8 mouse cellular contexts compared by ENCODE assay signal in the genomic region with DNA sequence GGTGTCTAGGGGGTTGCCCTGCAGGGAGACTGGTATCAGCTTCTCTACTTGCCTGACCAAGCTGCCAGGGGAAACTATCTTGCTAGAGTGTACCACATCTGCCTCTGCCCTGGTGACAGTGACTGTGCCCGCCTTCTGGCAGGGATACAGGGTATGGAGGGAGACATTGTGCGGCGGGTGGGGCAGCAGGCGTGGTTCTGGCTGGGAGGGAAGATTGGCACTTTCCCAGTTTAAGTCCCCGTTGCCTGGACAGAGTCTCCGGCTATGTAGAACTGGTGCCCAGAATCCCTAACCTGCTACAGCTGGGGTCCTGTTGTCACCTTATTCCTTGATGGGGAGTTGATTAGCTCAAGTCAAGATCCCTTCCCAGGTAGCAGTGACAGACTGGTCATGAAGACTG. TPM values are rescaled to one million over a fixed set of nuclear protein-coding genes. Genes with fewer than 3 reads are reported as not detected.
DNase-seq lines count a peak whose midpoint lies in the region; ATAC-seq lines count a peak whose summit lies in the region.

No protein-coding gene starts in this region.

- H3K9me3 ChIP-seq in embryonic facial prominence, embryonic 13.5 days: no peaks in the 10 kb centered on the region
- no peaks in the 10 kb centered on the region for H3K9me3 ChIP-seq in hindbrain, embryonic 10.5 days
- H3K9me3 ChIP-seq in liver, embryonic 12.5 days (replicated peaks): no peaks in the 10 kb centered on the region

- ATAC-seq in embryonic facial prominence, embryonic 13.5 days (ENCODE audit: insufficient number of reproducible peaks, insufficient read depth, low FRiP score, low TSS enrichment, low read depth): no peak
- no peak for ATAC-seq in liver, embryonic 12.5 days

- H3K4me3 ChIP-seq in embryonic facial prominence, embryonic 13.5 days: peak overlapping the region; percentile 84
- peak overlapping the region; percentile 87 for H3K4me3 ChIP-seq in hindbrain, embryonic 10.5 days
- H3K4me3 ChIP-seq in liver, embryonic 12.5 days: peak overlapping the region; percentile 85

- H3K27me3 ChIP-seq in embryonic facial prominence, embryonic 13.5 days: no peaks in the 10 kb centered on the region
- H3K27me3 ChIP-seq in hindbrain, embryonic 10.5 days (ENCODE audit: insufficient read depth, poor library complexity, severe bottlenecking): no peaks in the 10 kb centered on the region
- no peaks in the 10 kb centered on the region for H3K27me3 ChIP-seq in liver, embryonic 12.5 days (replicated peaks)

- H3K4me2 ChIP-seq in embryonic facial prominence, embryonic 13.5 days: peak overlapping the region; percentile 99
- H3K4me2 ChIP-seq in liver, embryonic 12.5 days: peak overlapping the region; percentile 97

- peaks cover 78% of the 10 kb centered on the region for H3K4me1 ChIP-seq in embryonic facial prominence, embryonic 13.5 days
- peaks cover 96% of the 10 kb centered on the region for H3K4me1 ChIP-seq in hindbrain, embryonic 10.5 days (replicated peaks)
- peaks cover 92% of the 10 kb centered on the region for H3K4me1 ChIP-seq in liver, embryonic 12.5 days

- peak; percentile 60 for DNase-seq in adrenal gland, postnatal 10 days
- DNase-seq in adrenal gland, adult 18-20 months (ENCODE audit: low spot score in 2 of 2): no peak
- peak; percentile 29 for DNase-seq in 416B (ENCODE audit: low read depth)
- DNase-seq in hindbrain, embryonic 10.5 days (ENCODE audit: low spot score): no peak
- DNase-seq in naive thymus-derived CD4-positive, alpha-beta T cell, adult 2 months (ENCODE audit: low read depth): peak; percentile 23
- DNase-seq in ovary, adult 18-20 months (ENCODE audit: low spot score): no peak

- H3K36me3 ChIP-seq in embryonic facial prominence, embryonic 13.5 days: peaks cover 22% of the 10 kb centered on the region
- peaks cover 36% of the 10 kb centered on the region for H3K36me3 ChIP-seq in hindbrain, embryonic 10.5 days
- peaks cover 35% of the 10 kb centered on the region for H3K36me3 ChIP-seq in liver, embryonic 12.5 days

- peak overlapping the region; percentile 93 for H3K9ac ChIP-seq in embryonic facial prominence, embryonic 13.5 days
- H3K9ac ChIP-seq in liver, embryonic 12.5 days: peak overlapping the region; percentile 93

- WGBS in embryonic facial prominence, embryonic 13.5 days: 74% methylated on average over 6 of the region's 6 CpGs
- 45% methylated on average over 6 of the region's 6 CpGs for WGBS in hindbrain, embryonic 10.5 days
- 52% methylated on average over 6 of the region's 6 CpGs for WGBS in liver, embryonic 12.5 days (ENCODE audit: insufficient replicate concordance)

- H3K27ac ChIP-seq in embryonic facial prominence, embryonic 13.5 days: peak overlapping the region; percentile 91
- H3K27ac ChIP-seq in hindbrain, embryonic 10.5 days: peak overlapping the region; percentile 99
- H3K27ac ChIP-seq in liver, embryonic 12.5 days: peak overlapping the region; percentile 91

RNA-seq across cellular contexts. Expression of a gene that starts 2.7 kb away (rescaled TPM):
- total RNA-seq in adrenal gland, postnatal 10 days (2021): 100 to 1,000 TPM; 292 to 327 TPM
- total RNA-seq in adrenal gland, adult 18-20 months (2021): 100 to 1,000 TPM; 238 to 263 TPM
- 446 and 470 TPM in 2 replicates for polyA plus RNA-seq in embryonic facial prominence, embryonic 13.5 days (2015; fragmentation: Nextera tagmentation; extraction: Ambion mirVana)
- 554 and 640 TPM in 2 replicates for polyA plus RNA-seq in hindbrain, embryonic 10.5 days (2016; fragmentation: Nextera tagmentation; extraction: Ambion mirVana)
- 206 and 210 TPM in 2 replicates for polyA plus RNA-seq in liver, embryonic 12.5 days (2016; fragmentation: Nextera tagmentation; extraction: Ambion mirVana)

RNA-seq across cellular contexts. Expression of a gene that starts 23.4 kb away (rescaled TPM):
- 10 to 100 TPM in 1 of 2 experiments, 1 to 10 TPM in 1; 9.5 to 13.2 TPM for total RNA-seq in adrenal gland, postnatal 10 days (2021)
- 1 to 10 TPM; 5.1 to 6.3 TPM for total RNA-seq in adrenal gland, adult 18-20 months (2021)
- 8.4 and 8.6 TPM in 2 replicates for polyA plus RNA-seq in embryonic facial prominence, embryonic 13.5 days (2015; fragmentation: Nextera tagmentation; extraction: Ambion mirVana)
- 3.9 and 5.2 TPM in 2 replicates for polyA plus RNA-seq in hindbrain, embryonic 10.5 days (2016; fragmentation: Nextera tagmentation; extraction: Ambion mirVana)
- 0.35 and 0.52 TPM in 2 replicates for polyA plus RNA-seq in liver, embryonic 12.5 days (2016; fragmentation: Nextera tagmentation; extraction: Ambion mirVana)

RNA-seq across cellular contexts. Expression of a gene that starts 36.9 kb away (rescaled TPM):
- total RNA-seq in adrenal gland, postnatal 10 days (2021): 10 to 100 TPM; 42.0 to 95.1 TPM
- under 1 TPM; 0.33 to 0.64 TPM for total RNA-seq in adrenal gland, adult 18-20 months (2021)
- 3.4 and 4.1 TPM in 2 replicates for polyA plus RNA-seq in embryonic facial prominence, embryonic 13.5 days (2015; fragmentation: Nextera tagmentation; extraction: Ambion mirVana)
- polyA plus RNA-seq in hindbrain, embryonic 10.5 days (2016; fragmentation: Nextera tagmentation; extraction: Ambion mirVana): 6.4 and 7.2 TPM in 2 replicates
- polyA plus RNA-seq in liver, embryonic 12.5 days (2016; fragmentation: Nextera tagmentation; extraction: Ambion mirVana): 2.8 and 3.3 TPM in 2 replicates

RNA-seq across cellular contexts. Expression of a gene that starts 45.0 kb away (rescaled TPM):
- total RNA-seq in adrenal gland, postnatal 10 days (2021): 10 to 100 TPM; 37.4 to 40.9 TPM
- total RNA-seq in adrenal gland, adult 18-20 months (2021): 10 to 100 TPM; 38.0 to 41.1 TPM
- 39.3 and 54.2 TPM in 2 replicates for polyA plus RNA-seq in embryonic facial prominence, embryonic 13.5 days (2015; fragmentation: Nextera tagmentation; extraction: Ambion mirVana)
- polyA plus RNA-seq in hindbrain, embryonic 10.5 days (2016; fragmentation: Nextera tagmentation; extraction: Ambion mirVana): 41.1 and 54.1 TPM in 2 replicates
- polyA plus RNA-seq in liver, embryonic 12.5 days (2016; fragmentation: Nextera tagmentation; extraction: Ambion mirVana): 171 TPM in 2 replicates

RNA-seq across cellular contexts. Expression of a gene that starts 47.0 kb away (rescaled TPM):
- under 1 TPM; 0.33 to 0.42 TPM for total RNA-seq in adrenal gland, postnatal 10 days (2021)
- total RNA-seq in adrenal gland, adult 18-20 months (2021): under 1 TPM; 0.22 to 0.56 TPM
- polyA plus RNA-seq in embryonic facial prominence, embryonic 13.5 days (2015; fragmentation: Nextera tagmentation; extraction: Ambion mirVana): 1.2 and 2.0 TPM in 2 replicates
- polyA plus RNA-seq in hindbrain, embryonic 10.5 days (2016; fragmentation: Nextera tagmentation; extraction: Ambion mirVana): 2.6 and 3.1 TPM in 2 replicates
- polyA plus RNA-seq in liver, embryonic 12.5 days (2016; fragmentation: Nextera tagmentation; extraction: Ambion mirVana): 1.9 and 2.4 TPM in 2 replicates

Comparison
In these comparisons a context has a peak if more than half of its experiments do, and no peak if none do; other contexts are left out.
1. DNase-seq: peak in adrenal gland, postnatal 10 days (single experiment), 416B (single experiment) and naive thymus-derived CD4-positive, alpha-beta T cell, adult 2 months (single experiment); none in adrenal gland, adult 18-20 months (0 of 2), hindbrain, embryonic 10.5 days (single experiment) and ovary, adult 18-20 months (single experiment).
2. Peak in every context shown above with its lines, with median percentiles within 50 percentile points of each other: H3K27ac ChIP-seq and H3K4me3 ChIP-seq.